26 mouse cellular contexts compared by ENCODE assay signal in the genomic region with DNA sequence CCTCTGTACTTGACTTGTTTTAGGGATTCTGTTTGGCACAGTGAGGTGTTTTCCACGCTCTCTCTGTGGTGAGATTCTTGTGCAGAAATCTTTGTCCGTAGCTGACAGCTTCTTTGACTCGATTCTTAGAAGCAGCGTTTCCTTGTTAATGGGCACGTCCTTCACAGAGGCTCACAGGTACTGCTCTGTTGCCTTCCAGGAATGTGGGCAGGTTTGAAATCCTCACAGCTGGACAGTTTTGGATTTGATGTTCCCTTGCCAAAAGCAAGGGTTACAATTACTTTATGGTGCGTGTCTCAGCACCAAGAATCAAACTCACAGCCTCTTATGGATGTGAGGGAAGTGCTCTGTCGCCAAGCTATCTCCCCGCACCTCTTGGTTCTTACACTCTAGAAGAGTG.
"Had no signal": no experiment of that assay in that cellular context is flagged by ENCODE, and none has a peak within 500 bp of the region (broad histone marks: within the 10 kb centered on the region; RNA-seq: fewer than 3 reads in every experiment).

No protein-coding gene starts in this region.

- ATAC-seq: forebrain, embryonic 16.5 days; hindbrain, embryonic 16.5 days; inflammation-experienced regulatory T-cells, adult 6 months; intestine, embryonic 15.5 days; intestine, postnatal 0 days had no signal

- H3K27me3 ChIP-seq: heart, embryonic 12.5 days; hindbrain, embryonic 12.5 days; intestine, embryonic 15.5 days; limb, embryonic 12.5 days; liver, embryonic 13.5 days; liver, embryonic 15.5 days had no signal

- H3K4me3 ChIP-seq: gastrocnemius, adult 2 months; heart, adult 2 months; heart, embryonic 12.5 days; hindbrain, embryonic 10.5 days; hindbrain, embryonic 12.5 days; intestine, embryonic 15.5 days; layer of hippocampus, adult 2 months; left cerebral cortex, adult 2 months; limb, embryonic 10.5 days; limb, embryonic 12.5 days; liver, embryonic 13.5 days; liver, embryonic 15.5 days had no signal

- H3K36me3 ChIP-seq: heart, embryonic 12.5 days; hindbrain, embryonic 10.5 days; hindbrain, embryonic 12.5 days; intestine, embryonic 15.5 days; limb, embryonic 10.5 days; limb, embryonic 12.5 days; liver, embryonic 13.5 days; liver, embryonic 15.5 days had no signal

- H3K9me3 ChIP-seq: heart, embryonic 12.5 days; hindbrain, embryonic 10.5 days; hindbrain, embryonic 12.5 days; intestine, embryonic 15.5 days; limb, embryonic 10.5 days; limb, embryonic 12.5 days; liver, embryonic 13.5 days; liver, embryonic 15.5 days had no signal

- H3K4me1 ChIP-seq: heart, embryonic 12.5 days; hindbrain, embryonic 10.5 days; hindbrain, embryonic 12.5 days; intestine, embryonic 15.5 days; limb, embryonic 10.5 days; limb, embryonic 12.5 days; liver, embryonic 13.5 days; liver, embryonic 15.5 days had no signal

- H3K9ac ChIP-seq: heart, embryonic 12.5 days; hindbrain, embryonic 12.5 days; hindbrain, embryonic 14.5 days; intestine, embryonic 15.5 days; limb, embryonic 12.5 days; liver, embryonic 13.5 days; liver, embryonic 15.5 days had no signal

- H3K4me2 ChIP-seq: heart, embryonic 12.5 days; hindbrain, embryonic 12.5 days; hindbrain, embryonic 14.5 days; intestine, embryonic 15.5 days; limb, embryonic 12.5 days; liver, embryonic 11.5 days; liver, embryonic 13.5 days; liver, embryonic 15.5 days had no signal

- DNase-seq: gastrocnemius, adult 2 months; gastrocnemius, postnatal 10 days; gastrocnemius, postnatal 25 days; heart, adult 2 months; heart, postnatal 10 days; heart, postnatal 4 days; kidney, adult 18-20 months; kidney, adult 9 months; kidney, postnatal 36 days; liver; liver, embryonic 13.5 days had no signal

- H3K27ac ChIP-seq: gastrocnemius, adult 2 months; heart, adult 2 months; hindbrain, embryonic 10.5 days; hindbrain, embryonic 12.5 days; hindbrain, embryonic 14.5 days; intestine, embryonic 15.5 days; layer of hippocampus, adult 2 months; left cerebral cortex, adult 2 months; limb, embryonic 10.5 days; limb, embryonic 12.5 days; liver, embryonic 13.5 days; liver, embryonic 15.5 days had no signal
